Mouse (Mus musculus) cerebellum, adult 8-10 months (tissue): ENCODE measurements at regions not wholly inside any gene's neighbourhood (a gene's known extent, or its start where the extent isn't known, plus 50 kb on each side); places are given as distances from the start of the nearest gene placed in this dataset.

ENCODE experiments used
- DNase-seq: peaks from one replicate; pipeline ENCODE4 v3.0.0; 2022

DNA sequence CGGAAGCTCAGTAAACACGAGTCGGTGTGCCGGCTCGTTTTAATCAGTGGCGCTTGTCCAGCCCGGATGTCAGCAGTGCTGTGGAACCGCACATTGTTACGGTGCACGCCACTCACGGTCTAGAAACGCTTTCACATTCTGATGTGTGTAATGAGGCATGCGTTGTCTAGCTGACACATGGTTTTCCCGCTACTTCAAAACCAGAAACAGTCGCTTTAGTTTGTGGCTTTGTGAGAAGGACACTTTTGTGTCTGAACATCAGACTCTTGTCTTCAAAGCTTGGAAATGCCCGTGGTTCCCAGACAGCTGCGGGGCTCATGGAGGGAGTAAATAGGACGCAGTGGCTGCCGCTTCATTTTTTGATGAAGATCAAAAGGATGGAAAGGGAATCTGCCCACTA, 77.0 kb upstream of the Lgr5 start:
- DNase-seq: peak; percentile 2

DNA sequence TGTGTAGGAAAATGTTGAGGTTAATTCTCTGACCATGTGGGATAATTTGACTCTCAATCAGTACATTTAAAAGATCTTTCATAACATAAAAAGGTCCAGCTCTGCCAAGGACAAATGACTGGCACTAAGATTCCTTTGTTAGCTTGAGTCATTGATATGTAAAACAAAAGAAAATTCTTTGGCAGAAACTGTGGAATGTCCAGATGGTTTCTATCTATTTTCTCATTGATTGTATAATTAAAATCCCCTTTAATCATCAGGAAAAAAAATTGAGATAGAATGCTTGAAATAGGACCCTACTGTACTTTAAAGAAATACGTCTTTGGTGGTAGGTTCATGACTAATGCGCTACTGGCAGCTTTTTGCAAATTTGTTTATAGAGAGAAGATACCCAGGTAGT, 89.1 kb upstream of the Lgr5 start:
- no peak for DNase-seq

DNA sequence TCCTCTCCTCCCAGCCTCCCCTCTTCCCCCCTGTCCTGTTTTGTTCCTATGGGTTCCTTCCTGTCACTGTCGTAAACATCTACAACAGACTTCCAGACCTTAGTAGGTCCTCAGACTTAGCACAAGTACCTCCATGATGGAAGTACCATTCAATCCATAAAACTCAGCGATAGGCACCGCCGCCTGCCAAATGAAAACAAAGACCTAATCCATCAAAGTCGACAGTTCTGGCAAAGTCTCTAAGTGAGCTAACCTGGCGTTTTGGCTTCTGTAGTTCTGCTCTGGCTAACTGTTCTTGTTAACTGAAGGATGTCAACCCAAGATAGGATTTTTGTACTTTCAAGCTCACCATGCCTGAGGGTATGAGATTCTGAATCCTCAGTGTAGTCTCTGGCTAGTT, 93.5 kb upstream of the Lgr5 start:
- no peak for DNase-seq

DNA sequence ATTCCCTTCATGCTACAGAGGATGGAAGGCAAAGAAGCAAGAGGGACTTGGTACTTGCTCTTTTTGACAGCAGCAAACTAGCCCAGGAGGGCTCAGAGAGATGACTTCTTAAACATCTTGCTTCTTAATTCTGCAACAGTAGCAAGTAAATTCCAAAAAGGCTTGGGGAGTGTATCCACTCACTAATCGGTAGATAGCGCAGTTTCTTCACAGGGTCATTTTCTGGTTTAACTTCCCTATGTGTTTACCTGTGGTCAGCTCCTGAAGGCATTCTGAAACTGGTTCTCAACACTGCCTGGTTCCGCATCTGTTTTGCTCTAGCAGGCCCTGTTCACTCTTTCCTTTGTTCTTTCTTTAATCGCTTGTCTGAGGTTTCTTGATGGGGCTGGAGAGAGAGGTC, 104.4 kb upstream of the Lgr5 start:
- no peak for DNase-seq

DNA sequence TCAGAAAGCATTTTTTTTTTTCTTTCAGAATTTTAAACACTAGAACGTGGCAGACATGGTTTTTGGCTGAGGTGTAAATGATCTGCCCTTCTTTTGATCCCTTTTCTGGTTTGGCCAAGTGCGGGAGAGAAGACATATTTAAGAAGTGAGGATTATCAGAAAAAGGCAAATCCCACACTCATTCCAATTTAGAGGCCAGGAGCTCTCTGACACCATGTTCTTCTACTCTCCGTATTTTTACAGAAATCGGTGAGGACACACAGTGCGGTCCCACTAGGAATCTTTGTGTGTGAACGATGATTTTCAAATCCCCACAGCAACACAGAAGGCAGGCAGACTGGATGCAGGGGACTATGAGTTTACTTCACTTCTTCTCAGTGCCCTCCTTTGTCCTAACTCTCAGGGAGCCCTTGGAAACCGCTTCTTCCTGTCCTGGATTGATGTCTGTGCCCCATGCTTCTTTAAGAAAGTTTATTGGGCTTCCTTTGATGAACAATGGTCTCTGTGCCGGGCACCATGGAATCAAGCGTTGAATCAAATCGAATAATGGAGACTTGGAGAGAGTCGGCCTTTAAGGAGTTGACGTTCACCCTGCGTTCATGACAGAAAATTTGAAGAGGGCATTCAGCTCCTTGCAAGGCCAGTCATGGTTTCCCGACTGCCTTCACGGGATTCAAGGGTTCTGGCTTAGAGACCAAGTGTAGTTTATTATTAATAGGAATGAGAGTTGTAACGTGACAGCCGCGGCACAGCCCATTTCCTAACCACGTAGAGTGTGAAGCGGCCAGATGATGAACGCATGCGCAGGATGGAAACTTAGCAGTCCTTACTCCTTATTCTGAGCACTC, 106.6 kb upstream of the Lgr5 start:
- DNase-seq: no peak

DNA sequence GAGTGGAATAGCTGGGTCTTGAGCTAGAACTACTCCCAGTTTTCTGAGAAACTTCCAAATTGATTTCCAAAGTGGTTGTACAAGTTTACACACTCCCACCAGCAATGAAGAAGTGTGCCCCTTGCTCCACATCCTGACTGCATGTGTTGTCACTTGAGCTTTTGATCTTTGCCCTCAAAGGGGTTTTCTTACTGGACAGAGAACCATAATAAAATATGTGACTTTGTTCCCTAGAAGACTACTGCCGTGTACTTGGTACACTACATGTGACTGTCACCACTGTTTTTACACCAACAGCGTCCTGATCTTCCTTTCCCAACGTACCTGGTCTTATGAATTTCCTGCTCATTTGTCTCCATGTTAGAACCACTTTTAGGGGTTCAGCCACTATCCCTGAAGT, 114.3 kb upstream of the Tspan8 start:
- DNase-seq: no peak

DNA sequence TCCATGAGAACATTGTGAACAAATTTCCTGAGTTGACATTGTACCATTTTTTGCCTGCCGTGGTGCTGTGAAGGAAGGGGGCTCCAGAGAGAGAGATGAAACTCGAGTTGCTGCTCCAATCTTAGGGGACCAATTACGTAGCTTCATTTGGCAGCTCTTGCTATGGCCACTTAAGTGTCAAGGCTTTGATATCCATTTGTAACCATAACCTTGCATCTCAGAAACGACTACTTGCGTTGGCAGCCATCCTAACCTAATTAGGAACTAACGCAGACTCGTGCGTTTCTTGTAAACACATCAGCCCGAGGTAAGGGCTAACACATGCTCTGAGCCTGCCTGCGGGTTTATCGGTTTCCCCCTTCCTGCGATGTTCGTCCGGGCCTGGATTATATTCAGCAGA, 108.0 kb upstream of the Tspan8 start:
- no peak for DNase-seq

DNA sequence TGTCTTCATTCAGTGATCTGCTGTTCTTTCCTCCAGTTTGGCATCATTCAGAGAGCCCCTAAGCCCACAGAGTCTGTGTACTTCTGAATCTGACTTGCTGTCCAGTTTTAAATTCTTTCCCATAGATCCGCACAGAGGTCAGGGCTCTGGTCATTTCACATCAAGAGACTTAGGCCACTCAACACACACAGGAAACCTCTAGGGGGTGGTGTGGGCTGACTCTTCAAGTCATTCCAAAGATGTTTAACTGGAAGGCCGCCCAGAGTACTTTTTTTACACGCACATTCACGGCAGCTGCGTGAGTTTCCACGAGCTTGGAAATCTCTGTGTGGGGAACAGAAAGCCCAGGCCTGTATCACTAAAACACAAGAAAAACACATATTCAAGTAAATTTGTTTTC, 102.7 kb upstream of the Tspan8 start:
- DNase-seq: no peak

DNA sequence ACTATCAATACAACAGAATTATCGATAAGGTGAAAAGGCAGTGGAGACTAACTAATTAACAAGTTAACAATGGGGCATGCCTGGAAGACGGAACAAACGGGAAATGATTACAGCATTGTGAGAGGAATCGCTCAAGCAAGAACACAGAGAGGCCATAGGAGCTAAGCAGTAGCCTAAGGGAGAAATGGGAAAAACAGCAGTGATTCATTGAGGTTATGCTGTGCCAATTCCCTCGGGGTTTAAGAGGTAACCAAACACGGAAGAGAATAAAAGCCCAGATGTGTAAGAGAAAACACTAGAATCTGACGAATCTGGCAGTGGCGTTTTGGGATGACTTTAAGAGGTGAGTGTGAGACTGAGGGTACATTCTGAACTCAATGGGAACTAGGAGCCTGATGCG, 100.5 kb upstream of the Tspan8 start:
- no peak for DNase-seq

DNA sequence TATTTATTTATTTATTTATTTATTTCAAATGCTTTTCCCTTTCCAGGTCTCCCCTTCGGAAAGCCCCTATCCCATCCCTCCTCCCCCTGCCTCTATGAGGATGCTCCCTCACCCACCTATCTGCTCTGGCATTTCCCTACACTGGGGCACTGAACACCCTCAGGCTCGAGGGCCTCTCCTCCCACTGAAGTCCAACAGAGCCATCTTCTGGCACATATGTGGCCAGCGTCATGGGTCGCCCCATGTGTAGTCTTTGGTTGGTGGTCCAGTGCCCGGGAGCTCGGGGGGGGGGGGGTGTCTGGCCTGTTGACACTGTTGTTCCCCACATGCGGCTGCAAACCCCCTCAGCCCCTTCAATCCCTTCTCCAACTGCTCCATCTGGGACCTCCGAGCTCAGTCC, 99.6 kb upstream of the Tspan8 start:
- no peak for DNase-seq

DNA sequence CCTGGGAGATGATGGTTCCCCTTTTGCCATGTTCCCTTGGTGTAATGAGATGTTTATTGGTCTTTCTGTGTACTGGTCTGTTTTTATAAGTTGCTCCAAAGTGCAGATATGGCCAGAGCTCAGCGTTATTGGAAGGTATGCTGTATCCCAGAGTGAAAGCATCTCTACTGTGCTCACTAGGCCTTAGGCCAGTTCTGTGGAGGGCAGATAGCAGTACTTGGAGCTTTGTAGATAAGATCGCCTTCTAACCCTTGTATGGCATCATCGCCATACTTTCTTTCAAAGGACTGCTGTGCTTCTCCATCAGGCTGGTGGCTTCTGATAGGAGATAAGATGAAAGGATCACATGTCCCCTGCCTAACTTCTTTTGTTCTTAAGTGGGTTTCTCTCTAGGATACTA, 94.0 kb upstream of the Tspan8 start:
- DNase-seq: no peak

DNA sequence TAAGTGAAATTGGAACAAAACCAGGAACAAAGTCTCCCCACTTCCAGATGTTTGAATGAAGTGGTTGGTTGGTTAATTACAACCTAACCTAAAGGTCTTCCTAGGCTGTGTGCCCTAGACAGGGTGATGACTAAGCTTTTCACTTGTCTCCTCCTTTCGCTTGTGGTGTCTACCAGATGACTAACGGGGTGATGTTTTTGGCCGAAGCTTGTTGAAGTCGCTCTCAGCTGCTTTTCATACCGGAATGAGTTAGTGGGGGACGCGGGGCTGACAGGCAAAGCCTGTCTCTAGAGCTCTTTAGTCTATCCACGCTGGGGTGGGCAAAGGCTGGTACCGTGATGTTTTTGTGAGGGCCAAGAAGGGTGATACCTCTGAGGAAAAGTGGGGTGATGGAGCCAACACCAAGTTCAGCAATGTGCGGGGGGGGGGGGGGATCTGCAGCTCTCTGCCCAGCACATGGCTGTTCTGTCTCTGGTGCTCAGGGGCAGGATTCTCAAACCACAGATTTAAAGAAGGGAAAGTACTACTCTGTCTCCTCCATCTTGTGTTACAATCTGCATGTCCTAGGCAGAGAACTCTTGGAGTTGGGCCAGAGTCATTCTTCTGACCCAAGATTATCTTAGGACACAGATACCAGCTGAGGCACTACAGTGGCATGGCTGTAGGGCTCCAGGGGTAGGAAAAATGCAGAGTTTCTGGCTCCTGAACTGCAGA, 73.8 kb upstream of the Tspan8 start:
- DNase-seq: no peak

DNA sequence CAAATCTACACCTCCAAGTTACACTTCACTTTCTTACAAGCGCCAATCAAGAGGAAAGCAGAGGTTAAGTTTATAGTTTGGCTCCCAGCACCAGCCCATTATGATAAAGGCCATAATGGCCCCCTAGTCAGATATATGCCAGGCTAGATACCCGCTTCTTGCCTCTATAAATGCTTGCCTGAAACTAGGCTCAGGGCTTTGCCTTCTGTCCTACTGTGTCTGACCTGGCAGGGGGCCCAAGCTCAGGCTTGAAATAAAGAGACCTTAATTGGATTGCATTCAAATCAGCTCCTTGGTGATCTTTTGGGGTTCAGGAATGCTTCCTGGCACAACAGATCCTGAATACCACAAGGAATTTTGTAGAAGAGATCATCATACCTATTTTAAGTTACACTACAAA, 66.8 kb upstream of the Tspan8 start:
- DNase-seq: no peak

DNA sequence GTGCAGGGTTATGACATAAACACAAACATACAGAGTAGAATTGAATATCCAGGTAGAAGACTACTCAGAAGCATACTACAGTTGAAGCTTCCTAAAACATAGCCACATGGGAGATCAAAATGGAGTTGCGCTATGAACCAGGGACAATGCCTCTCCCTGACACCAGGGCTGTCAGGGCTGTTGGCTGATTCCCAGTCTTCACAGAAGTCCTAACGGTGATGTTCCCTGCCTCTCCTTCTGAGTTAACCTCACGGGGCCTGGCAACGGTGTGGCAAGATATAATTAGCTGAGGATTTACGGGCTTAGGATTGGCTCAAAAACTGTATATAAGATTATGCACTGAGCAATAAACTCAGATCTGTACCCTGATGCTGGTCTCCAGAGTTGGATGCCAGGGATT, 66.4 kb upstream of the Tspan8 start:
- DNase-seq: no peak

DNA sequence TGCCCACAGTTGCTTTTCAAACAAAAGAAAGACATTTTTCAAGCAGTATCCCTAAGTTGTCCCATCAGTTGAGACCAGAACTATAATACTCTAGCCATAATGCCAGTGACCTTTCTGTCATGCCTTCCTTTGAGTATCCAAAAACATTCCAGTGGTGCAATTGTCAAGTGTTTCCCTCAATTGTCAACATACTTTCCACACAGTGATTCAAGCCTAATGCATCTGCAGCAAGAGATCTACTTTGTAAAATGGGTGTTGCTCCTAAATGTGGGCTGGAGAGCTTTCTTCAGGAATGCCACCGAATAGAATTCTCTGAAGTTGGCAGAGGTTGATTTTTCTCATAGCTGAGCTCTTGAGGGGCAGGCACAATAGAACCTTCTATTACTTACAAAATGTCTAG, 58.0 kb upstream of the Tspan8 start:
- DNase-seq: no peak
